Mouse (Mus musculus) erythroblast, embryonic 14.5 days (primary cell): ENCODE measurements around the gene 4930523C07Rik. TPM values are rescaled to one million over a fixed set of nuclear protein-coding genes. Genes with fewer than 3 reads are reported as not detected.

ENCODE experiments used
- H3K27me3 ChIP-seq: 2 replicates; pipeline ENCODE4 v1.6.1; 2012; ENCODE audit warnings: inconsistent platforms; ENCODE audit not compliant: control insufficient read depth
- H3K36me3 ChIP-seq: 2 replicates; pipeline ENCODE4 v1.6.1; 2012; ENCODE audit warnings: mild to moderate bottlenecking, inconsistent platforms; ENCODE audit not compliant: control insufficient read depth
- H3K4me1 ChIP-seq: 2 replicates; pipeline ENCODE4 v1.6.1; 2012; ENCODE audit warnings: inconsistent platforms; ENCODE audit not compliant: control insufficient read depth
- H3K4me3 ChIP-seq: replicated peaks from 2 replicates; pipeline ENCODE3; 2012; ENCODE audit warnings: moderate library complexity, mild to moderate bottlenecking, inconsistent platforms
- H3K9me3 ChIP-seq: 2 replicates; pipeline ENCODE4 v1.6.1; 2012; ENCODE audit warnings: low read length, inconsistent platforms, mixed read lengths; ENCODE audit not compliant: control insufficient read depth
- GATA1 ChIP-seq: IDR thresholded peaks from 2 replicates; pipeline ENCODE4 v1.6.1; 2012; ENCODE audit warnings: low read length, inconsistent platforms, mixed read lengths
- TAL1 ChIP-seq: IDR thresholded peaks from 3 replicates; pipeline ENCODE4 v1.6.1; 2012; ENCODE audit warnings: low read length, inconsistent platforms, mixed read lengths
- polyA plus RNA-seq: library from polyadenylated mRNA; stranded (reverse); fragments of >175 nt; gene quantifications from 2 replicates; pipeline ENCODE4 v1.2.3, GENCODE M21; 2012

4930523C07Rik gene
- polyA plus RNA-seq, 1 experiment, result 4.4 TPM

- peaks cover 43% of the 10 kb centered on the region for H3K36me3 ChIP-seq
- TF ChIP-seq TAL1 (no peak), GATA1 (no peak)
- H3K4me1 ChIP-seq, result peaks cover 79% of the 10 kb centered on the region
- H3K9me3 ChIP-seq, result no peaks in the 10 kb centered on the region
- H3K27me3 ChIP-seq, result peaks cover 9% of the 10 kb centered on the region
- peak overlapping the region; percentile 97 for H3K4me3 ChIP-seq
Observed at GRCm38 (mm10) chr1:160045056-160045715, 1.0 kb downstream of the 4930523C07Rik start.

- Histone ChIP-seq H3K9me3 (no peaks in the 10 kb centered on the region), H3K4me3 (peak overlapping the region; percentile 97), H3K4me1 (peaks cover 87% of the 10 kb centered on the region), H3K36me3 (peaks cover 51% of the 10 kb centered on the region), H3K27me3 (peaks cover 9% of the 10 kb centered on the region)
- TF ChIP-seq TAL1, result no peak
- no peak for TF ChIP-seq GATA1
Observed at GRCm38 (mm10) chr1:160045971-160046370, 1.8 kb downstream of the 4930523C07Rik start.

GRCm38 (mm10) chr1:160046786-160047185 is 2.6 kb downstream of the 4930523C07Rik start:
- Histone ChIP-seq H3K4me1 (peaks cover 92% of the 10 kb centered on the region), H3K9me3 (no peaks in the 10 kb centered on the region), H3K36me3 (peaks cover 55% of the 10 kb centered on the region), H3K4me3 (peak overlapping the region; percentile 97), H3K27me3 (peaks cover 1% of the 10 kb centered on the region)
- no peak for TF ChIP-seq GATA1
- TF ChIP-seq TAL1, result no peak

- no peaks in the 10 kb centered on the region for H3K9me3 ChIP-seq
- peaks cover 61% of the 10 kb centered on the region for H3K36me3 ChIP-seq
- H3K27me3 ChIP-seq, result no peaks in the 10 kb centered on the region
- H3K4me1 ChIP-seq, result peaks cover 94% of the 10 kb centered on the region
- H3K4me3 ChIP-seq, result peak overlapping the region; percentile 27
- TF ChIP-seq GATA1 (no peak), TAL1 (no peak)
Observed at GRCm38 (mm10) chr1:160047481-160047931, 3.3 kb downstream of the 4930523C07Rik start.

GRCm38 (mm10) chr1:160049131-160049880 is 5.1 kb downstream of the 4930523C07Rik start:
- H3K9me3 ChIP-seq, result no peaks in the 10 kb centered on the region
- TF ChIP-seq GATA1, result no peak
- TF ChIP-seq TAL1, result no peak
- H3K4me1 ChIP-seq, result peaks cover 96% of the 10 kb centered on the region
- no peaks in the 10 kb centered on the region for H3K27me3 ChIP-seq
- H3K4me3 ChIP-seq, result peak overlapping the region; percentile 34
- peaks cover 75% of the 10 kb centered on the region for H3K36me3 ChIP-seq

GRCm38 (mm10) chr1:160050898-160051297 is 6.7 kb downstream of the 4930523C07Rik start:
- no peaks in the 10 kb centered on the region for H3K9me3 ChIP-seq
- H3K36me3 ChIP-seq, result peaks cover 86% of the 10 kb centered on the region
- peaks cover 96% of the 10 kb centered on the region for H3K4me1 ChIP-seq
- TF ChIP-seq GATA1 (no peak), TAL1 (no peak)
- H3K27me3 ChIP-seq, result no peaks in the 10 kb centered on the region
- H3K4me3 ChIP-seq, result no peak overlapping the region

- Histone ChIP-seq H3K4me1 (peaks cover 95% of the 10 kb centered on the region), H3K9me3 (no peaks in the 10 kb centered on the region), H3K27me3 (no peaks in the 10 kb centered on the region), H3K4me3 (no peak overlapping the region), H3K36me3 (peaks cover 87% of the 10 kb centered on the region)
- TF ChIP-seq GATA1, result no peak
- TF ChIP-seq TAL1, result no peak
Observed at GRCm38 (mm10) chr1:160052556-160053315, 8.6 kb downstream of the 4930523C07Rik start.

- no peaks in the 10 kb centered on the region for H3K27me3 ChIP-seq
- H3K4me3 ChIP-seq, result no peak overlapping the region
- peaks cover 87% of the 10 kb centered on the region for H3K36me3 ChIP-seq
- TF ChIP-seq TAL1, result no peak
- no peak for TF ChIP-seq GATA1
- no peaks in the 10 kb centered on the region for H3K9me3 ChIP-seq
- H3K4me1 ChIP-seq, result peaks cover 95% of the 10 kb centered on the region
Observed at GRCm38 (mm10) chr1:160053510-160054305, 9.5 kb downstream of the 4930523C07Rik start.
